Mouse (Mus musculus): Measurements from ENCODE around the gene Gbp4.
"Not testable (repeated sequence)": the region's sequence is repeated elsewhere in the genome, so short reads cannot be mapped to it uniquely, and the experiment has no call there.

The Gbp4 gene

GRCm38 (mm10) chr5:105139409-105140088 lies at the start of gene Gbp4, which contains the start of the genes Gbp9 and Gbp8:
Gene Gbp4 (minus strand): TSS chr5:105139586.
Gene Gbp9 (minus strand): TSS chr5:105139539.
Gene Gbp8 (minus strand): TSS chr5:105139540.
- DNase-seq (ENCODE audit: low spot score in 2 of 2) = not testable (repeated sequence)

- DNase-seq (ENCODE audit: low spot score in 2 of 2) = no peak
Observed at GRCm38 (mm10) chr5:105181446-105181845, 42.1 kb upstream of the Gbp4 start.

- DNase-seq (ENCODE audit: low spot score in 2 of 2) = no peak
Observed at GRCm38 (mm10) chr5:105156582-105156981, 17.2 kb upstream of the Gbp4 start.

GRCm38 (mm10) chr5:105154049-105154448 lies 14.7 kb upstream of the Gbp4 start:
- no peak for DNase-seq (ENCODE audit: low spot score in 2 of 2)

DNA sequence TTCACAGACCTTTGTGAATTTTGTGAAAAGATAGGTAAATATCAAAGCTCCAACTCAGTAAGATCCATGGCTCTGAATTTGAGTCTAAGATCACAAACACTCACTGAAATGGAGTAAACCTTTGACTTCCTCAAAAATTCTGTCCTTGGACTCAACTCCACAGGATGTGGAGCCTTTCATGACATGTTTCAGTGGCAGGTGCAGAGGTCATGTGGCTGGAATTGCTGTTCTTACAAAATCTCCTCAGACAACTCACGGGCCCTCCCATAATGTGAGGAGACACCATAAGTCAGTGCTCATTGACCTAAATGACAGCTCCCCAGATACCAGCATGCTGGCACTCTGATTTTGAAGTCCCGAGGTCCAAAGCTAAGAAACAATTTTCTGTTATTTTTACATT lies 8.7 kb upstream of the Gbp4 start:
- DNase-seq (ENCODE audit: low spot score in 2 of 2) = not testable (repeated sequence)

DNA sequence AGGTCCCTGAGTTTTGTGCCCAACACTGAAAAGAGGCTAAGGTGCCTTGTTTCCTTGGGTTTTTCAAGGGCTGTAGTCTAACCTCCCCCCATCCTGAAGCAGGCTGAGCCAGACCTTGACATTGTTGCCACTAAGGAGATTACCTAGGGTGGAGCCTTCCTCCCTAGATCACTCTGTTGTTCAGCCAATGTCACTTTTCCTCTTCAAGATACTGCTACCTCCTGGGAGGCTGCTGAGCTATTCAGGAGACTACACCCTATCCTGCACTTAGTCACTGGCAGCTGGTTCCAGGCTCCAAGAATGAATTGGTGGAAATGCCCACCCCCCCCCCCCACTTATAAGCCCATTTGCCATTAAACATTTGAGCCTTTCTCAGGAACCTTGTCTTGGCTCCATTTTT lies 7.1 kb upstream of the Gbp4 start:
- no peak for DNase-seq (ENCODE audit: low spot score in 2 of 2)

GRCm38 (mm10) chr5:105145731-105146130 lies 6.3 kb upstream of the Gbp4 start:
- not testable (repeated sequence) for DNase-seq (ENCODE audit: low spot score in 2 of 2)

- DNase-seq (ENCODE audit: low spot score in 2 of 2) = not testable (repeated sequence)
Observed at GRCm38 (mm10) chr5:105140089-105140810, 864 bp upstream of the Gbp4 start.

DNA sequence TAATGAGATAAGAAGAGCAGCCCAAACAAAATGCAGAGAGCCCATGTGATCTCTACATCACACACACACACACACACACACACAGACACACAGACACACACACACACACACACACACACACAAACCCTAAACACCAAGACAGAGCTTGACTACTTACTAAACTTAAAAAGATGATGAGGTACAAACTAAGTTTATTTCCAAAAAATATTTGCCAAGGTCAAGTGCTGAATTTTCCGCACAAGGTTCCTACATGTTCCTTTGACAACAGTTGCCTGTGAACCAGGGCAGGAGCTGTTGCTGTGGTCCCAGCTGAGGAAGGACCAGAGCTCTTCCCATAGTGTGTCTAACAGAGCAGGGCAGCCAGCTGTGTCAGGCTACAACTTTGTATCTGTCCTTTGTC lies 480 bp downstream of the Gbp4 start:
- DNase-seq (ENCODE audit: low spot score in 2 of 2) = no peak

- not testable (repeated sequence) for DNase-seq (ENCODE audit: low spot score in 2 of 2)
Observed at GRCm38 (mm10) chr5:105136706-105137304, 2.6 kb downstream of the Gbp4 start.

DNA sequence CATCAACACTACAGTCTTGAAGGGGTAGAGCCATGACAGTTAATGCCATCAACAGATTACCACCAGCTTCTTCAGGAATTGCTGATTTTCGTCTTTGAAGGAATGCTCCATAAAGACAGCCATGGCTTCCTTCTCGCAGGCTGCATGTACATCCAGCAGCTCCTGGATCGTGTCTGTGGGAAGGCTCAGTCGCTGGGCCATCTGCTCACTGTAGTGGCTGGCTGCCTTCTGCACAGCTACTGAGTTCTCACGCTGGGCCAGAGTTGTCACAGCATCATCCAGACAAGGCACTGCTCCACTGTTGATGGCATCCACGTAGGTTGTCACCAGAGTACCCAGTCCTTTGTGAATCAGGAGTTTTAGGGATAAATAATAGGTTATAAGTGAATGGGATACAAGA lies 17.7 kb downstream of the Gbp4 start:
- DNase-seq (ENCODE audit: low spot score in 2 of 2) = peak; percentile 14 to 21

DNA sequence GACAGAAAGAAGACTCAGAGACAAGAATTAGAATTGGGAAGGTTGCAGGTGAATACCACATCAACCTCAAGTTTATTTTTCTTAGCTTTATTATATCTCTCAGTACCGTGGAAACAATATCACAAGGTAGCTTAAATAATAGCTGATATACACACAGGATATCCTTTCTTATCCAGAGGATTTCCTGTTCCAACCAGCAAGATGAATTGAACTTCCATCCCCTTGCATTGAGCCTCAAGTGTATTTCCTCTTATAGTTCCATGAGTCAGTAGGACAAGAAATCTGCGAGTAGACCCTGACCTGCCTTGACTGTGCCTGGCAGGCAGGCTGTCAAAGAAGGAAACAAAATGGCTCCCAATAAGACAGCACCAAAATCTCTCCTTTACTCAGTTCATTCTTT lies 23.6 kb downstream of the Gbp4 start:
- DNase-seq (ENCODE audit: low spot score in 2 of 2) = no peak

GRCm38 (mm10) chr5:105114696-105115095 lies 24.7 kb downstream of the Gbp4 start:
- DNase-seq (ENCODE audit: low spot score in 2 of 2) = no peak

DNA sequence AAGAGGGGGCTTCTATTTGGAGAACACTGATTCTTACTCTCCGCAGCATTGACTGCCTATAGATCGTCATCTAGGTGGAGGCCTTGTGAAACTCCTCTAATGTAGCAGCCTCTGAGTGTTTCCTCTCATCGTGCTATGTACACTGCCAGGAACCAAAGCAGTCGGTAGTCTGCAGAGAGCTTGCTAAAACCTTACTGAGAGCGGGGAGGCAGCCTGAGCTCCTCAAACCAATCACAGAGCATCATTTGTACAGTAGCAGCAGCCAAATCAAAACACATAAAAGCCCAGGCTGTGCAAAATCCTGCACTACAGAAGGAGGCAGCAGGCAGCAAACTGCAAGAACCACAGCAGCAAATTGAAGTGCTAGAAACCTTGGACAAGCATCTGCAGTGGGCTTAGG lies 25.7 kb downstream of the Gbp4 start:
- DNase-seq (ENCODE audit: low spot score in 2 of 2) = no peak

- DNase-seq (ENCODE audit: low spot score in 2 of 2) = peak in 1 of 2 experiments; percentile 13
Observed at GRCm38 (mm10) chr5:105110271-105110852, 29.0 kb downstream of the Gbp4 start.

- DNase-seq (ENCODE audit: low spot score in 2 of 2) = not testable (repeated sequence)
Observed at GRCm38 (mm10) chr5:105109775-105110174, 29.6 kb downstream of the Gbp4 start.

GRCm38 (mm10) chr5:105105689-105106088 lies 33.7 kb downstream of the Gbp4 start:
- DNase-seq (ENCODE audit: low spot score in 2 of 2) = not testable (repeated sequence)

- no peak for DNase-seq (ENCODE audit: low spot score in 2 of 2)
Observed at GRCm38 (mm10) chr5:105081900-105082299, 57.5 kb downstream of the Gbp4 start.

DNA sequence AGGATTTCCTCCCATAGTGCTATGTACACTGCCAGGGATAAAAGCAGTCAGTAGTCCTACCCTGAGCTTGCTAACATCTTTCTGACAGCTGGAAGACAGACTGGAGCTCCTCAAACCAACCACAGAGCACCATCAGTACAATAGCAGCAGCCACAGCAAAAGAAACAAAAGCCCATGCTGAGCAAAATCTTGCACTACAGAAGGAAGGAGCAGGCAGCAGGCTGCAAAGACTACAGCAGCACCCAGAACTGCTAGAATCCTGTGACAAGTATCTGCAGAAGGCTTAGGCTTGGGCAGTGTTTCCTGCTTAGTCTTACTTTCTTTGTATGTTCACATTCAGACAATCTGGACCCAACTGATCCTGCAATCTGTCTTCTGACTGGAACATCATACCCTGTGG lies 71.0 kb downstream of the Gbp4 start:
- DNase-seq (ENCODE audit: low spot score in 2 of 2) = not testable (repeated sequence)

All from frontal cortex, postnatal 14 days (tissue).